Mouse (Mus musculus) cerebellum, adult 9-11 months (tissue): Measurements from ENCODE around the gene Nat14.

Experiments
- DNase-seq: peaks from one replicate; pipeline ENCODE4 v3.0.0; 2022

Gene Nat14

DNA sequence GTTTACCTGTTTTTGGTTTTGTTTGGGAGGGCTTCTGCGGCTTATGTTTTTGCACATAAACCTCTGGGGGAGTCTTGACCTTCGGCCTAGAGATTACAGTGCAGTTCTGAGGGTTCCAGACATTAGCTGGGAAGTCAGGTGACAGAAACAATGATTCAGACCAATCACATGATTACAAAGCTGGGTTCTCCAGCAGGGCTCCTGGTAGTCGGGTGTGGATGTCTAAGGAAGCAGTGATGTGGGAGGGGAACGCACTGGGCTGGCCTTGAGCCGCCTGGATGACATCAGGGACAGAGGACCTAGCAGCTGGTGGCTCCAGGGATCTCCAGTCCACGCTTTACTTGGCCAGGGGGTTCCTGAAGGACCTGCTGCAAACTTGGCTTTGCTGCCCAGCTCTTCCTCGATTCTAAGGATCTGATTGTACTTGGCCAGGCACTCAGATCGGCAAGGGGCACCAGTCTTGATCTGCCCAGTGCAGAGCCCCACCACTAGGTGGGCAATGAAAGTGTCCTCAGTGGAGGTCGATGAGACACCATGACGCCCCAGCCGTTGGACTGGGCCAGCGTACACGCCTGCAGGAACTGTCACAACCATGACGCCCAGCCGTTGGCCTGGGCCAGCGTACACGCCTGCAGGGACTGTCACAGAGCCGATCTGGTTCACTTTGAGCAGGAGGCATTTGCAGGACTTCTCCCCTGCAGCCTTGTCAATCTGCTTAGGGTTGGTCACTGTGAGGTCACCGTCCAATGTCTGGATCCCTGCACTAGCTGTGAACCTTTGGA, 28.9 kb downstream of the Nat14 start:
- no peak for DNase-seq

- DNase-seq, result no peak
Observed at GRCm38 (mm10) chr7:4953815-4954445, 32.1 kb downstream of the Nat14 start.

DNA sequence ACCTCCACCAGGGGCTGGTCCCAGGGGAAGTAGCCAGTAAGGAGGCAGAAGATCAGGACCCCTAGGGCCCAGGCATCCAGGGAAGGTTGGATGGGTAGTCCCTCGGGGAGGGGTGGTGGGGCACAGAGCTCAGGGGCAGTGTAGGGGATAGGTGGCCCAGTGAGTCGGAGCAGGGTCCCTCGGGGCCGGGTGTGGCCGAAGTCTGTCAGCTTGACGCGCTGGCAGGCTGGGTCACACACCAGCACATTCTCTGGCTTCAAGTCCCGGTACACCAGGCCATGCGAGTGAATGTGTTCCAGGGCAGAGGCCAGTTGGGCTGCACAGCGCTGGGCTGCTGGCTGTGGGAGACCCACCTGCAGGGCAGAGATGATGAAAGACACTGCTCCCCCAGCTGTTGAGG, 35.5 kb downstream of the Nat14 start:
- DNase-seq, result no peak

GRCm38 (mm10) chr7:4963527-4963926, 41.7 kb downstream of the Nat14 start:
- no peak for DNase-seq

DNA sequence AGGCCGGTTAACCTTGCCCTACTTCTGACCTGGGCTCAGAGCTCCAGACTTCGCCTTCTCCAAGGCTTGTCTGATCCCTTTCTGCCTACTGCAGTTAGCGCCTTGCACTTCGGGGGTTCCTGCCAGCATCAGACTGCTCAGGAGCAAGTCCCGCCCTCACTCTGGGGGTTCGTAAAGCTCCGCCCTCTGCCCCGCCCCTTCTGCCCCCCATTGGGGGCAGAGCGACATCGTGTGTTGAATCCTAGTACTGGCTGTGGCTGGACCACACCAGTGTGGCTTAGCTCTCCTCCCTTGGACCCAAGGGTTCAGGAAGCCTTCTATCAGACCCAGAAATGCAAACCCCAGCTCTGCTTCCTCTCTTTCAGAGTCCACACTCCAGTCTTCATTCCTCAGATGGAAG, 42.4 kb downstream of the Nat14 start, which contains the start of gene Sbk2:
Gene Sbk2, minus strand, starts transcription at position 135 of the 400 bp plus-strand sequence.
- peak; percentile 45 for DNase-seq

DNA sequence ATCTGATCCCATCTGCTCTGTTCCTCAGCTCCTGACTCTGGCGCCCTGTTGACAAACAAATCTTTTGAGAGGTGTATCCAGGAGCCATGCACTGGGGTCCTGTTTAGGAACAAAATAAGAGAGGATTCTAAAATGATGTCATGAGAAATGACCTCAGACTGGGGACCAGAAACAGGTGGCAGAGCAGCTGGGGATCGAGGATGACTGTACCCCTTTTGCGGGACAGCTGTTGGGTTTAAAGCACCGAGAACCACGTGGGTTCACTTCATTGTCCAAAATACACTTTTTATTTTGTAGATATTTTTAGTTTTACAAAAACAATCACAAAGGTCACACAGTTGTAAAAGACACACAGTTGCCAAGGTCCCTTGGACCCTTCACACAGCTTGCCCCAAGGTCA, 43.2 kb downstream of the Nat14 start:
- no peak for DNase-seq

GRCm38 (mm10) chr7:4971068-4971467, 49.2 kb downstream of the Nat14 start, which contains the start of gene Sbk3:
TSS of gene Sbk3 (minus strand) at chr7:4971168.
- no peak for DNase-seq

DNA sequence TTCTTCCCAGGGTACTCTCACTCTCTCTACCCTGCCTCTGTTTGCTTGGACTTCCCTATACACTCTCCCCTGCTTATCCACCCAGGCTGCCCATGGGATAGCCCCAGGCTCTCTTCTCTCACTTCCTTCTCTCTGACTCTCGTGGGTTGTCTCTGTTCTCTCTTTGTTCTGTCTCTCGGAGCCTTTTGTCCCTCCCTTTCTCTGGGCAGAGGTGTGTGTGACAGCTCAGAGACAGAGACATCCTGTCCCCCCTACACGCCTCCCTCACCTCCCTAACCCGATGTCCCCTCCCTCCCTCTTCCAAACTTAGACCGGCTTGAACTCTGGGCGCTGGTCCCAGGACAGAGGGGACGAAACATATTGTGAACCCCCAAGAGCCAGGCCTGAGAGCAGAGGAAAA, 49.9 kb downstream of the Nat14 start:
- DNase-seq, result no peak

- DNase-seq, result no peak
Observed at GRCm38 (mm10) chr7:4972321-4973047, 50.7 kb downstream of the Nat14 start.
